Mouse (Mus musculus) CD4-positive naive resting alpha-beta T cell, adult 57 days (primary cell): Measurements from ENCODE around the gene Smc1b. TPM values are rescaled to one million over a fixed set of nuclear protein-coding genes. Genes with fewer than 3 reads are reported as not detected.

Experiments
- total RNA-seq: library from RNA; stranded (reverse); gene quantifications from one replicate; pipeline ENCODE4 v1.2.4, GENCODE M21; 2023

Gene Smc1b
- total RNA-seq, result not detected

GRCm38 (mm10) chr15:85131275-85132192 lies at the start of gene Smc1b, which contains the start of gene Ribc2:
Smc1b (minus strand) TSS chr15:85131964.
Ribc2 (plus strand) TSS chr15:85132078.

GRCm38 (mm10) chr15:85028648-85029047 lies 103.1 kb downstream of the Smc1b start, which contains the start of gene Fam118a:
Fam118a (plus strand) TSS chr15:85028948.

GRCm38 (mm10) chr15:85016951-85017664 lies 114.7 kb downstream of the Smc1b start, which contains the start of gene Upk3a:
Upk3a (plus strand) TSS chr15:85017141.

Other genes starting within 250 kb of the Smc1b start
- gene Gm29666, start 211.9 kb downstream of the Smc1b start, total RNA-seq, result 0.47 TPM
- 70.9 TPM for gene Nup50, start 208.6 kb downstream of the Smc1b start, total RNA-seq
- 13.1 TPM for gene 5031439G07Rik, start 143.4 kb downstream of the Smc1b start, total RNA-seq
- not detected for gene Upk3a, start 114.8 kb downstream of the Smc1b start, total RNA-seq
- gene Fam118a, start 103.0 kb downstream of the Smc1b start, total RNA-seq, result 157 TPM
- not detected for gene Ribc2, start 114 bp upstream of the Smc1b start, total RNA-seq
- gene Fbln1, start 74.0 kb upstream of the Smc1b start, total RNA-seq, result 2.3 TPM
- 75.1 TPM for gene Atxn10, start 204.3 kb upstream of the Smc1b start, total RNA-seq